Mouse (Mus musculus): ENCODE data around the gene Arih1. TPM values are rescaled to one million over a fixed set of nuclear protein-coding genes. Genes with fewer than 3 reads are reported as not detected.

The Arih1 gene
- polyA plus RNA-seq, 1 experiment, result 20.1 TPM

DNA sequence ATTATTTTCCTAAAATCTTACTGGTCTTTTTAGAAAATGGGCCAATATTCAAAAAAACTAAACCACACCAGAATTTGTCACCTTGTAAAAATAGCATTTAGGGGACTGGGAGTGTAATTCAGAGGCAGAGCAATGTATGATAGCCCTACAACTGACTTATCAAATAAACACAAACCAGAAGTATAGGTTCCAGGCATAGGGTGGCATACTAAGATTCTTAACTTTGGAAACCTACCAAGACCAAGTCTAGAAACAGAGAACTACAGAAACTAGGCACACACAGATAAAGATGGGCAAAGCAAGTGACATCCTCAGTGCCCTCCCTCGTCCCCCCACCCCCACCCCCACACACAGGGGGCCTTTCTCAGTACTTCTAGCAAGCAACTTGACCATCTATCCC is 11.6 kb downstream of the Arih1 start:
- WGBS, result 88% methylated on average over 1 of the region's 1 CpGs
- H3K4me1 ChIP-seq (ENCODE audit: control insufficient read depth, insufficient read depth, low read length), result peaks cover 14% of the 10 kb centered on the region
- TF ChIP-seq CTCF (IDR thresholded peaks at IDR 0.05; ENCODE audit: insufficient read depth, low read length), result no peak
- TF ChIP-seq POLR2A (IDR thresholded peaks at IDR 0.05; ENCODE audit: borderline replicate concordance, extremely low read depth, low read depth, low read length), result no peak
- H3K4me3 ChIP-seq (replicated peaks; ENCODE audit: extremely low read depth, low read depth, low read length), result no peak overlapping the region
- no peak for DNase-seq

DNA sequence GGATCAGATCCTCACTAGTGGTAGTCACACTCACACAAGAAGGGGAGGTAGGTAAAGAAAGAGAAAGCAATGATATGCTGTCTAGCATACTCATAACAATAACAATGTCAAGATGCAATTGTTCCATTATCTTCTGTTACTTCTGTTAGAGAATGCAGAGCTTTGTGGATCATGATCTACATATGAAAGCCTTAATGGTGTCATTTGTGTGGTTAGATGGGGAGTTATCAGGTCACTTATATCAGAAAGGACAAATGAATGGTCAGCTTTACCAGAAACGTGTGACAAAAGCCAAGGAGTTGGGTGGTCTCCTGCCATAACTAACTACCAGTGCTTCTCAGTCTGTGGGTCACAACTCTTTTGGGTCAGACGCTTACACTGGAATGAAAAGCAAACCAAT is 13.2 kb downstream of the Arih1 start:
- no peak for DNase-seq
- no peak overlapping the region for H3K4me3 ChIP-seq (replicated peaks; ENCODE audit: extremely low read depth, low read depth, low read length)
- TF ChIP-seq CTCF (IDR thresholded peaks at IDR 0.05; ENCODE audit: insufficient read depth, low read length) (no peak), POLR2A (IDR thresholded peaks at IDR 0.05; ENCODE audit: borderline replicate concordance, extremely low read depth, low read depth, low read length) (no peak)
- H3K4me1 ChIP-seq (ENCODE audit: control insufficient read depth, insufficient read depth, low read length), result peaks cover 13% of the 10 kb centered on the region
- WGBS, result 84% methylated on average over 2 of the region's 2 CpGs

DNA sequence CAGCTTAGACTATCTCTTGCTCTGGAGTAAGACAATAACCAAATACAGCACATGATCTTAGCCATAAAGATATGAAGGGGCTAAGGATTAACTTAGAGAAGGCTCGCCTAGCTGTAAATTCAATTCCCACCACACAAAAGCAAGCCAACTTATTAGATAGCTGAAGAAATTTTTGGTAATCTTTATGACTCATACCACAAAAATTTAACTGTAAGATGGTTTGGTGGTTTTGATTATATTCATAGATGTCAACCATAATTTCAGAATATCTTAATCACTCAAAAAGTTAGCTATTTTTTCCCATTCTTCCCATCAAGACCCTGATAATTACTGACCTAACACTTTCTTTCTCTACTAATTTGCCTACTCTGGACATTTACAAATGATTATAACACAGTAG is 17.0 kb downstream of the Arih1 start:
- no peak overlapping the region for H3K4me3 ChIP-seq (replicated peaks; ENCODE audit: extremely low read depth, low read depth, low read length)
- no peak for DNase-seq
- H3K4me1 ChIP-seq (ENCODE audit: control insufficient read depth, insufficient read depth, low read length), result peaks cover 6% of the 10 kb centered on the region
- 74% methylated on average over 1 of the region's 1 CpGs for WGBS
- TF ChIP-seq CTCF (IDR thresholded peaks at IDR 0.05; ENCODE audit: insufficient read depth, low read length) (no peak), POLR2A (IDR thresholded peaks at IDR 0.05; ENCODE audit: borderline replicate concordance, extremely low read depth, low read depth, low read length) (no peak)

DNA sequence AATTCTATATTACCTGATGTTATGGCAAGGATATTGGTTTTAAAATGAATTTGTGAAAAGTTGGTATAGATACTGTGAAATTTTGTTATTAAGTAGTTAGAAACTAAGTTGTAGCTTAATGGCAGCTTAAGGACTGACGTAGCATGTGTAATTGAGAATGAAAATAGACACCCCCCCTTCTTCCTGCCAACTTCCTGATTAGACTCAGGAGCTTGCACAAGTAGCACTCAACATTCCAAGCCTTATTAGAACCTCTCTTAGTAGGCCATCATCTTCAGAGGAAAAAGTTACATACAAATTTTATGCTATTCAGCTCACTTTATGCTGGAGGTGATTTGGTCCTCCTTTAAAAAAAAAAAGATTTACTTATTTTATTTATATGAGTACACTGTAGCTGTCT is 22.1 kb downstream of the Arih1 start:
- Histone ChIP-seq H3K4me3 (replicated peaks; ENCODE audit: extremely low read depth, low read depth, low read length) (no peak overlapping the region), H3K4me1 (ENCODE audit: control insufficient read depth, insufficient read depth, low read length) (no peaks in the 10 kb centered on the region)
- WGBS, result 20% methylated on average over 1 of the region's 1 CpGs
- TF ChIP-seq CTCF (IDR thresholded peaks at IDR 0.05; ENCODE audit: insufficient read depth, low read length) (no peak), POLR2A (IDR thresholded peaks at IDR 0.05; ENCODE audit: borderline replicate concordance, extremely low read depth, low read depth, low read length) (no peak)
- no peak for DNase-seq

DNA sequence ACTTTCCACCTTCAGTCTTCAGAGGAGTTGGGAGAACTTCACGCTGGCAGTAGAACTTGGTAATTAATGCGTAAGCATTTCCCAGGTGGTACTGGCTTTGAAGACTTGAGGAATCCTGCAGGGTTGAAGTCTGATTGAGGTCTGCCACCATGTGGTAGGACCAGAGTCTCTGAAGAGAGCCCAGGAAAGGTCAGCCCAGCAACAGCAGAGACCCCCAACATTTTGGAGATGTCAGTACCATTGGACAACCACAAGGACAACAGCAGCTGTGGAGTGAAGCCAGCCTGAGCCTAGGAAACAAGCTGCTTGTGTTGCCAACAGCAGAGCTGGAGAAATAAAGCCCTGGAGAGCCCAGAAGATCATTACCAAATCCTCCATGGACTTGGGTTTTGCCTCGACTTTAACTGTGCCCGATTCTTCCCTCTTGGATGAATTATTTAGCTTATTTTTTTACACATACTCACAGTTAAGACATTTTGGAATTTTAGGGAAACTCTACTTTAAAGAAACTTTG is 27.4 kb downstream of the Arih1 start:
- Histone ChIP-seq H3K4me1 (ENCODE audit: control insufficient read depth, insufficient read depth, low read length) (peaks cover 4% of the 10 kb centered on the region), H3K4me3 (replicated peaks; ENCODE audit: extremely low read depth, low read depth, low read length) (no peak overlapping the region)
- TF ChIP-seq CTCF (IDR thresholded peaks at IDR 0.05; ENCODE audit: insufficient read depth, low read length) (no peak), POLR2A (IDR thresholded peaks at IDR 0.05; ENCODE audit: borderline replicate concordance, extremely low read depth, low read depth, low read length) (no peak)
- 51% methylated on average over 4 of the region's 4 CpGs for WGBS
- DNase-seq, result no peak

DNA sequence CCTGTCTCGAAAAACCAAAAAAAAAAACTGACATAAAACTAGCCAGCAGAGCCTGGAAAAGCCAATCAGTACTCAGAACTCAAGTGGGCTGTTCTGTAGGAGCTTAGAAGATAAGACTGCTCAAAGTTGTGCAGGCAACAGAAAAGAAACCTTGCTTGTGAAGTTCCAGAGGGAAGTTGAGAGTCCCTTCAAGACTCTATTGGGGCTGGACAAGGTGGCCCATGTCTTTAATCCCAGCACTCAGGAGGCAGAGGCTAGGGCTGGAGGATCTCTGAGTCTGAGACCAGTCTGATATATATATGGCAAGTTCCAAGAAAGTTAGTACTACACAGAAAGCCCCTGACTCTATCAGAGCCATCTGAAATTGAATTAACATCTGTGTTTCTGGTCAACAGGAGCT is 28.0 kb downstream of the Arih1 start:
- WGBS, result 79% methylated on average over 1 of the region's 1 CpGs
- no peak overlapping the region for H3K4me3 ChIP-seq (replicated peaks; ENCODE audit: extremely low read depth, low read depth, low read length)
- DNase-seq, result no peak
- TF ChIP-seq CTCF (IDR thresholded peaks at IDR 0.05; ENCODE audit: insufficient read depth, low read length) (no peak), POLR2A (IDR thresholded peaks at IDR 0.05; ENCODE audit: borderline replicate concordance, extremely low read depth, low read depth, low read length) (no peak)
- H3K4me1 ChIP-seq (ENCODE audit: control insufficient read depth, insufficient read depth, low read length), result peaks cover 4% of the 10 kb centered on the region

DNA sequence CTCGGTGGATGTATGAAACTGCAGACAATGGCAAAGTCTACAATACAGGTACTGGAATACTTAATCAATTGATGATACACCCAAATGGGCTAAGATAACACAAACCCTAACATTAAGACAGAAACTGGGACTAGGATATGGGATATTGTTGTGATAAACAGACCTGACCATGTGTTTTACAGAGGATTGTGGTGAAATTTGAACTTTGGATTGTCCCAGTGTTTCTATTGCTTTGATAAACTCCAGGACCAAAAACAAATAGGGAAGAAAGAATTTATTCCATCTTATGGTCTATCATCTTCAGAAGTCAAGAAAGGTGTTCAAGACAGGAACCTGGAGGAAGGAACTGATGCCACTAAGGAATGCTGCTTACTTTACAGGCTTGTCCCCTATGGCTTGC is 28.7 kb downstream of the Arih1 start:
- no peak for DNase-seq
- TF ChIP-seq CTCF (IDR thresholded peaks at IDR 0.05; ENCODE audit: insufficient read depth, low read length), result no peak
- no peak for TF ChIP-seq POLR2A (IDR thresholded peaks at IDR 0.05; ENCODE audit: borderline replicate concordance, extremely low read depth, low read depth, low read length)
- WGBS, result 85% methylated on average over 1 of the region's 1 CpGs

DNA sequence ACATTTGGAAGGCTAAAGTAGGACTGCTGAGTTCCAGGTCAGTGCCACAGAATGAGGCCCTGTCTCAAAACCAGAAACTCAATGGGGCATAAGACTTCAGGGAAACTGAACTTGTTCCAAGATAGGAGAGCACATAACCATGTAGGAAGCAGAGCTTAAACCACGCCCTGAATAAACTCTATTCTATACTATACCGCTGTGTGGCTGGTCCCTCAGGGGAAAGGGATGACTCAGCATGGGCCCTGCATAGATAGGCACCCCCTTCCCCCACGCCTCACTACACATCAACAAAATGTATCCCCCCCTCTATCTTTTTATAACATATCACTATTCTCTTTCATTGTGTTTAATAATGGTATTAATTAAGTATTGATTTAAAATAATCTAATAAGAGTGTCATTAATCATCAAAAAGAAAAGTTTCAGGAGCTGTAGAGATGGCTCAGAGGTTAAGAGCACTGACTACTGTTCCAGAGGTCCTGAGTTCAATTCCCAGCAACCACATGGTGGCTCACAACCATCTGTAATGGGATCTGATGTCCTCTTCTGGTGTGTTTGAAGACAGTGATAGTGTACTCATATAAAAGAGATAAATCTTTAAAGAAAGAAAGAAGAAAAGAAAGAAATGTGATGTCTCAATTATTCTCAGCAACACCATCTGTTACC is 30.9 kb downstream of the Arih1 start:
- Histone ChIP-seq H3K4me1 (ENCODE audit: control insufficient read depth, insufficient read depth, low read length) (peaks cover 4% of the 10 kb centered on the region), H3K4me3 (replicated peaks; ENCODE audit: extremely low read depth, low read depth, low read length) (no peak overlapping the region)
- 48% methylated on average over 3 of the region's 3 CpGs for WGBS
- TF ChIP-seq CTCF (IDR thresholded peaks at IDR 0.05; ENCODE audit: insufficient read depth, low read length), result no peak
- no peak for TF ChIP-seq POLR2A (IDR thresholded peaks at IDR 0.05; ENCODE audit: borderline replicate concordance, extremely low read depth, low read depth, low read length)
- no peak for DNase-seq

More for the DNA sequence above, 28.7 kb downstream of the Arih1 start:
- H3K4me1 ChIP-seq (ENCODE audit: control insufficient read depth, insufficient read depth, low read length), result peaks cover 4% of the 10 kb centered on the region
- H3K4me3 ChIP-seq (replicated peaks; ENCODE audit: extremely low read depth, low read depth, low read length), result no peak overlapping the region

DNA sequence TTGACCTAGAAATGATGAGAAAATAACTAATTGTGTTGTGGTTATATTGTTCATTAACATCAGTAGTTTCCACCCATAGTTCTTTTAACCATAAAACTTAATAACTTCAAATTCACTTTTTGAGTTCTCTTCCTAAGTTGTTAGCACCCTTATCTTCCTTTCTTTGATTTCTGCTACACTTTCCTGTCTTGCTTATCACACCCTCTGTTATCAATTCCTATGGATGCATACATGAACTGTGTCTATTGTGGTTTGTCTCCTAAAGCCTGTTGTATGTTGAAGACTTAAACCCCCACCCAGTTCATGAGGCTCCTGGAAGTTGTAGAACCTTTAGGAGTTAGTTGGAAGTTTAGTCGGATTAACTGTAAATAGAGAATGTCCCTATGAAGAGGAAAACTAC is 52.7 kb downstream of the Arih1 start:
- no peak for TF ChIP-seq CTCF (IDR thresholded peaks at IDR 0.05; ENCODE audit: insufficient read depth, low read length)
- no peak for TF ChIP-seq POLR2A (IDR thresholded peaks at IDR 0.05; ENCODE audit: borderline replicate concordance, extremely low read depth, low read depth, low read length)
- no peaks in the 10 kb centered on the region for H3K4me1 ChIP-seq (ENCODE audit: control insufficient read depth, insufficient read depth, low read length)
- no peak overlapping the region for H3K4me3 ChIP-seq (replicated peaks; ENCODE audit: extremely low read depth, low read depth, low read length)
- no peak for DNase-seq
- 97% methylated on average over 1 of the region's 1 CpGs for WGBS

DNA sequence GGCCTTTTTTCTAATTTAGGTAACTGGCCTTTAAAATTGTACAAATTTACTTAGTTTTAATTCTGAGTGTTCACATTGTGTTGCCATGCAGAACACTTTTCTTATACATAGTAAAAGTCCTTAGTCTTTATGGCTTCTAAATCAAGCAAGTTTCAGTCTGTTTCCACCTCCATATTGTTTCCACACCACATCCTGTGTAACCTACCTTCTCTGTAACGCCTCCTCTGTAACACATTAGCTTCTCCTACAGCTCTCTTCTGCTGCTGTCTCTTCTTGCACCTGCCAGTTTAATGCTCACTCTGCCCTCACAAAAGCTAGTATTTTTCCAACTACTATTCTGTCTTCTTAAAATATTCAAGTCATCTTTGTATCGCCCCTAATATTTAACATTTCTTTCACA is 54.8 kb downstream of the Arih1 start:
- TF ChIP-seq POLR2A (IDR thresholded peaks at IDR 0.05; ENCODE audit: borderline replicate concordance, extremely low read depth, low read depth, low read length) (no peak), CTCF (IDR thresholded peaks at IDR 0.05; ENCODE audit: insufficient read depth, low read length) (no peak)
- H3K4me3 ChIP-seq (replicated peaks; ENCODE audit: extremely low read depth, low read depth, low read length), result no peak overlapping the region
- WGBS, result 90% methylated on average over 2 of the region's 2 CpGs
- H3K4me1 ChIP-seq (ENCODE audit: control insufficient read depth, insufficient read depth, low read length), result no peaks in the 10 kb centered on the region
- no peak for DNase-seq
